In the genomic region with DNA sequence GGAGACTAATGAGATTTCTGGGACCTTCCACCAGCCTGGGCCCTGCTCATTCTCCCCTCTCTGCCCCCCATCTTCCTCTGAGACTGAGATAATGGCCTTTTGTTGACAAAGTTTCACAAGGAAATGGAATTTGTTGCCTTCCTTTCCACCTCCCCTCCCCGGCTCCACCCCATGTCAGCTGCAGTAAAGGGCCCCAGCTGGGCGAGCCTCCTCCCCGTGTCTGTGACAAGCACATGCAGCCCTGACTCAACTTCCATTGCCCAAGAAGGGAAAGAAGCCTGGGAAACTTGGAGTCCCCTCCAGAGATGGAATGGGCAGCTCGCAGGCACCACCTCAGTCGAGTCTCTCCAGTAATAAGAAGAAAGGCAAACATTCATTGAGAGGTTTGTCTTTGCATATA, we compare ENCODE assay signal across 12 mouse cellular contexts. TPM values are rescaled to one million over a fixed set of nuclear protein-coding genes. Genes with fewer than 3 reads are reported as not detected.
DNase-seq lines count a peak whose midpoint lies in the region; ATAC-seq and TF ChIP-seq lines count a peak whose summit lies in the region.
"Had no signal": no experiment of that assay in that cellular context is flagged by ENCODE, and none has a peak within 500 bp of the region (broad histone marks: within the 10 kb centered on the region; RNA-seq: fewer than 3 reads in every experiment).

No protein-coding gene starts in this region.

- TF ChIP-seq POLR2A in small intestine, adult 2 months (IDR thresholded peaks at IDR 0.05; ENCODE audit: low read depth, low read length): no peak

- WGBS in heart, embryonic 12.5 days: 6% methylated on average over 5 of the region's 5 CpGs
- whole genome bisulfite sequencing in liver, embryonic 16.5 days (ENCODE audit: insufficient replicate concordance): 7% methylated on average over 5 of the region's 5 CpGs
- 10% methylated on average over 5 of the region's 5 CpGs for WGBS in small intestine, adult 2 months

- no peak overlapping the region for H3K27ac ChIP-seq in heart, embryonic 12.5 days (ENCODE audit: poor library complexity, severe bottlenecking)
- H3K27ac ChIP-seq in liver, embryonic 16.5 days (ENCODE audit: low read length): peak overlapping the region; percentile 69
- H3K27ac ChIP-seq in small intestine, adult 2 months (ENCODE audit: insufficient read depth, low read depth, low read length): 0 out of 2 replicates have a peak overlapping the region, but pooled peaks have one; percentile 12
- H3K27ac ChIP-seq: embryonic facial prominence, embryonic 13.5 days; macrophage; neural tube, embryonic 12.5 days had no signal

- no peak for TF ChIP-seq CTCF in small intestine, adult 2 months (IDR thresholded peaks at IDR 0.05; ENCODE audit: extremely low read depth, insufficient read length, insufficient replicate concordance, low read depth, low read length)

- no peak for DNase-seq in heart, adult 8-10 months (ENCODE audit: low spot score)
- peak; percentile 42 for DNase-seq in Muller cell, postnatal 12 days (ENCODE audit: inconsistent ontology term)
- no peak for DNase-seq in retina, embryonic 14.5 days (ENCODE audit: low spot score)
- no peak for DNase-seq in cerebellum, adult 18-20 months
- no peak for DNase-seq in right cerebral cortex, postnatal 10 days (ENCODE audit: low spot score in 2 of 2)
- DNase-seq: layer of hippocampus, adult 9-11 months had no signal

- H3K4me1 ChIP-seq in heart, embryonic 12.5 days (replicated peaks): peaks cover 15% of the 10 kb centered on the region
- no peaks in the 10 kb centered on the region; the same call in 1 of the 2 replicates for H3K4me1 ChIP-seq in liver, embryonic 16.5 days (ENCODE audit: control insufficient read depth, low read depth, low read length)
- H3K4me1 ChIP-seq in small intestine, adult 2 months (ENCODE audit: control insufficient read depth, insufficient read depth, insufficient read length, low read length): peaks cover 3% of the 10 kb centered on the region; the same call in 1 of the 2 replicates
- H3K4me1 ChIP-seq: embryonic facial prominence, embryonic 13.5 days; neural tube, embryonic 12.5 days had no signal

- H3K36me3 ChIP-seq in heart, embryonic 12.5 days: no peaks in the 10 kb centered on the region
- no peaks in the 10 kb centered on the region for H3K36me3 ChIP-seq in liver, embryonic 16.5 days (ENCODE audit: control insufficient read depth, insufficient read depth)
- H3K36me3 ChIP-seq in small intestine, adult 2 months (ENCODE audit: control insufficient read depth, insufficient read depth, low read length): no peaks in the 10 kb centered on the region
- H3K36me3 ChIP-seq: embryonic facial prominence, embryonic 13.5 days; neural tube, embryonic 12.5 days had no signal

- H3K27me3 ChIP-seq in heart, embryonic 12.5 days (replicated peaks): peaks cover 4% of the 10 kb centered on the region
- no peaks in the 10 kb centered on the region for H3K27me3 ChIP-seq in liver, embryonic 16.5 days (ENCODE audit: control insufficient read depth, insufficient read depth, low read depth, low read length)
- H3K27me3 ChIP-seq in small intestine, adult 2 months (ENCODE audit: control insufficient read depth, insufficient read depth, low read length): no peaks in the 10 kb centered on the region
- H3K27me3 ChIP-seq: neural tube, embryonic 12.5 days had no signal

- H3K9ac ChIP-seq in heart, embryonic 12.5 days: no peak overlapping the region
- H3K9ac ChIP-seq in liver, embryonic 16.5 days (ENCODE audit: low read depth, low read length): no peak overlapping the region
- H3K9ac ChIP-seq: embryonic facial prominence, embryonic 13.5 days; neural tube, embryonic 12.5 days had no signal

- ATAC-seq in heart, embryonic 12.5 days (ENCODE audit: insufficient number of reproducible peaks, low FRiP score): no peak
- ATAC-seq in liver, embryonic 16.5 days (ENCODE audit: low read depth): no peak

- H3K4me2 ChIP-seq in heart, embryonic 12.5 days: 0 out of 2 replicates have a peak overlapping the region, but pooled peaks have one; percentile 36
- peak overlapping the region; percentile 17; the same call in 1 of the 2 replicates for H3K4me2 ChIP-seq in liver, embryonic 16.5 days (ENCODE audit: low read depth, low read length)
- H3K4me2 ChIP-seq: embryonic facial prominence, embryonic 13.5 days; neural tube, embryonic 12.5 days had no signal

- no peak overlapping the region for H3K4me3 ChIP-seq in heart, embryonic 12.5 days
- no peak overlapping the region for H3K4me3 ChIP-seq in liver, embryonic 16.5 days (ENCODE audit: low read depth, low read length)
- H3K4me3 ChIP-seq in small intestine, adult 2 months (ENCODE audit: low read depth, low read length): no peak overlapping the region
- H3K4me3 ChIP-seq: embryonic facial prominence, embryonic 13.5 days; neural tube, embryonic 12.5 days had no signal

- H3K9me3 ChIP-seq in heart, embryonic 12.5 days (replicated peaks): no peaks in the 10 kb centered on the region
- H3K9me3 ChIP-seq in liver, embryonic 16.5 days (replicated peaks; ENCODE audit: control insufficient read depth, low read length): no peaks in the 10 kb centered on the region
- H3K9me3 ChIP-seq: embryonic facial prominence, embryonic 13.5 days; neural tube, embryonic 12.5 days had no signal

RNA-seq across cellular contexts. Expression of a gene that starts 15.5 kb away (rescaled TPM):
- polyA plus RNA-seq in heart, embryonic 12.5 days (2016; fragmentation: Nextera tagmentation; extraction: Ambion mirVana): 0.44 and 0.46 TPM in 2 replicates
- total RNA-seq in heart, adult 8-10 months (2022): 1 to 10 TPM in 3 of 4 experiments, under 1 TPM in 1; 0.87 to 2.5 (median 1.8) TPM
- polyA plus RNA-seq in liver, embryonic 16.5 days (2015; fragmentation: Nextera tagmentation; extraction: Ambion mirVana): 0.27 and 0.51 TPM in 2 replicates
- polyA plus RNA-seq in small intestine, adult 2 months (2012; rRNA removed): 2.5 and 23.9 TPM in 2 replicates
- polyA plus RNA-seq: macrophage had no signal

RNA-seq across cellular contexts. Expression of a gene that starts 49.7 kb away (rescaled TPM):
- 82.2 and 84.1 TPM in 2 replicates for polyA plus RNA-seq in heart, embryonic 12.5 days (2016; fragmentation: Nextera tagmentation; extraction: Ambion mirVana)
- total RNA-seq in heart, adult 8-10 months (2022): 10 to 100 TPM; 30.9 to 41.7 (median 36.7) TPM
- polyA plus RNA-seq in liver, embryonic 16.5 days (2015; fragmentation: Nextera tagmentation; extraction: Ambion mirVana): 30.1 and 30.5 TPM in 2 replicates
- polyA plus RNA-seq in small intestine, adult 2 months (2012; rRNA removed): 10.4 and 14.9 TPM in 2 replicates
